Mouse (Mus musculus) E14TG2a.4 (cell line): ENCODE measurements around the gene Thra.

Experiments
- H3K27me3 ChIP-seq: 2 replicates; pipeline ENCODE4 v1.6.1; 2014; ENCODE audit warnings: low read length, control low read depth; ENCODE audit not compliant: insufficient read depth
- H3K36me3 ChIP-seq: 2 replicates; pipeline ENCODE4 v1.6.1; 2014; ENCODE audit warnings: low read length, control low read depth; ENCODE audit not compliant: insufficient read depth
- H3K4me1 ChIP-seq: replicated peaks from 2 replicates; pipeline ENCODE4 v1.6.1; 2014; ENCODE audit warnings: low read depth, low read length, control low read depth
- H3K4me3 ChIP-seq: replicated peaks from 2 replicates; pipeline ENCODE4 v1.5.1; 2014; ENCODE audit warnings: mild to moderate bottlenecking, low read length
- H3K9me3 ChIP-seq: 2 replicates; pipeline ENCODE4 v1.6.1; 2014; ENCODE audit warnings: low read length, control low read depth
- CTCF ChIP-seq: conservative IDR thresholded peaks from 2 replicates; pipeline ENCODE4 v1.5.1; 2014; ENCODE audit warnings: low read length
- NANOG ChIP-seq: IDR thresholded peaks from 2 replicates; pipeline ENCODE4 v1.6.1; 2014; ENCODE audit warnings: borderline replicate concordance, low read length, mixed read lengths
- POU5F1 ChIP-seq: IDR thresholded peaks from 2 replicates; pipeline ENCODE4 v1.6.1; 2014; ENCODE audit warnings: low read length, borderline replicate concordance

The Thra gene

DNA sequence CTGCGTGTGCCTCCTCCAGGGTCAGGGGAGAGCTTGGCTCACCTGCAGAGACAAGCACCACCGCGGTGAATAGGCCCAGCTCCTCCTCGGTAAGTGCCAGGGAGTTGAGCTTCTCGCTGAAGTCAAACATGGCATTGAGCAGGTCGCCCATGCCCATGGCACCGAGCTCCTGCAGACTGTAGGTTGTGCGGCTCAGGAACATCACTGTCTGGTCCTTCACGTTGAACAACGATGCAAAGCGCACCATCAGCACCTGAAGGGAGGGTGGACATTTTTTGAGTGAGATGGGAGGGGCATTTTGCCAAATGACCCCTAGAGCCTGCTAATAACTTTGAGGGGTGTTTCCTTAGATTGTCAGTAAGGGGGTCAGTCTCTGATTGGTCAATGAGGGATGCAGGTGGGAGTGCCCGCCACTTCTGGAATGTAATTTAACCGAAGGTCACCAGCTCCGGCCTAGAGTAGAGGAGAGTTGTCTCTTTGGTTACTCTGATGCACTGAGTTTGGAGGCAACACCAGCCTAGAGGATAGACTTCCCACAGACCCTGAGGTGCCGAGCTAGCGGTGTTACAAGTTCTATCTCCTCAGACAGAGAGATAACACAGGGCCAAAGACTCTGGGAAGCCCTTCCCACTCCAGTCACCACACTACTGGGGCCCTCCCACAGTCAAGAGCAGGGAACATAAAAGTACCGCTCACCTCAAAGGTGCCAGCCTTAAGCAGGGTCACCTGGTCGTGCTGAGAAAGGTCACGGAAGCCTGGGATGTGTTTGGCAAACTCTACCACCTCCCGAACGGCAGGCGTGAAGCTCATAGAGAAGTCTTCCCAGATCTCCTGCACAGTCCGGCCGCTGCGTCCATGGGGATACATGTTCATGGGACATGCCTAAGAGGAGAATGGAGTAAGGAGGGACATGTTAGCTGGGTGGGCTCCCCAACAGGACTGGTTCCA is 28.8 kb downstream of the Thra start:
- Histone ChIP-seq H3K4me3 (no peak overlapping the region), H3K9me3 (no peaks in the 10 kb centered on the region), H3K36me3 (peaks cover 49% of the 10 kb centered on the region), H3K27me3 (peaks cover 24% of the 10 kb centered on the region), H3K4me1 (peaks cover 86% of the 10 kb centered on the region)
- TF ChIP-seq CTCF (no peak), POU5F1 (no peak), NANOG (no peak)

DNA sequence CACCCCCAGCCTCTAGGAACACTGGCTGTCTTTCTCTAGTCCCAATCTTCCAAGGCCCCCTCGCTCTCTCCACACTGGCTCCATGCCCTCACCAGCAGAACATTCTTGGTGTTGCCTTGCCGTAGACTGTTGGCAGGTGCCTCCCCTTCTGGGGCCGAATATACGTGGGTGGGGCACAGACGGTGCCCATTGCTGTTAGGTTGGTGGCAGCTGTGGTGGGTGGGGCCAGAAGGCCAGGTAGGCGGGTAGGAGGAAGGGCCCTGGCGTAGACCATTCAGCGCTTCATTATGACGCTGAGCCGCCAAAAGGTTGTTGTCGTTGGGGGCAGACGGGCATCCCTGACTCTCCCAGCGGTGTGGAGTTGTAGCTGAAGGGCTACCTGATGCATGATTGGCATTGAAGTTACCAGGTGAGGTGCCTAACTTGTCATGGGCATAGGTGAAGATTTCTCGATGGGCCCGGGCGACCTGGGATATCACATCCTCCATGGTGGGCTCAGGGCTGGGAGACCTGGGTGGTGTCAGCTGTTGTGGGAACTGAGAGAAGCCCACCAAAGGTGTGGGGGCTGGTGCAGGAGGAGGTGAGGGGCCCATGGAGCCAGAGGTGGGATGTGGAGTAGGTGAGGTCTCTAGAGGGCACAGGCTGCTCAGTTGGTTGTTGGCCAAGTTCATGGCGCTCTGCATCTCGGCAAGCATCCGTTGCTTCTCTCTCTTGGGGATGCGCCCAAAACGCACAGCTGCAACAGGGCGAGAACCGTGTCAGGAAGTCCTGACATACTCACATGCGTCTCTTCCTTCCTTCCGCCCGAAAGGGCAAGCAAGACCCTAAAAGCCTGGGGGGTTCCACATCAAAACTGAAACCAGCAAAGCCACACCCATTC is 29.9 kb downstream of the Thra start:
- peaks cover 85% of the 10 kb centered on the region for H3K4me1 ChIP-seq
- H3K9me3 ChIP-seq, result no peaks in the 10 kb centered on the region
- no peak for TF ChIP-seq CTCF
- TF ChIP-seq NANOG, result no peak
- peaks cover 49% of the 10 kb centered on the region for H3K36me3 ChIP-seq
- H3K27me3 ChIP-seq, result peaks cover 29% of the 10 kb centered on the region
- no peak overlapping the region for H3K4me3 ChIP-seq

DNA sequence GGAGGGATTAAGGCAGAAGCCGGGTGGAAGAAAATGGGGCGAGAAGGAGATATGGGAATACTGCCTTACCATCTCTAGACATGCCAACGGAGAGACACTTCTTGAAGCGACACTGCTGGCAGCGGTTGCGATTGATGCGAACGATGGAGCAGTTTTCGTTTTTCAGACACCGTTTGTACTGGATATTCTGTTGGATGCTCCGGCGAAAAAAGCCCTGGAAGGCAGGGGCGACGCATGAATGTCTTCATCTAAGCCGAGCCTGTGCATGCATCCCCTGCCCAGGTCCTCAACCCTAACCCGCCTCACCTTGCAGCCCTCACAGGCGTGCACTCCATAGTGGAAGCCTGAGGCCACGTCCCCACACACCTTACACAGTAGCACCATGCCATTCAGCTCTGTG is 30.7 kb downstream of the Thra start:
- no peak for TF ChIP-seq CTCF
- TF ChIP-seq NANOG, result no peak
- no peak for TF ChIP-seq POU5F1
- Histone ChIP-seq H3K27me3 (peaks cover 29% of the 10 kb centered on the region), H3K36me3 (peaks cover 49% of the 10 kb centered on the region), H3K4me3 (no peak overlapping the region), H3K4me1 (peaks cover 86% of the 10 kb centered on the region), H3K9me3 (no peaks in the 10 kb centered on the region)

DNA sequence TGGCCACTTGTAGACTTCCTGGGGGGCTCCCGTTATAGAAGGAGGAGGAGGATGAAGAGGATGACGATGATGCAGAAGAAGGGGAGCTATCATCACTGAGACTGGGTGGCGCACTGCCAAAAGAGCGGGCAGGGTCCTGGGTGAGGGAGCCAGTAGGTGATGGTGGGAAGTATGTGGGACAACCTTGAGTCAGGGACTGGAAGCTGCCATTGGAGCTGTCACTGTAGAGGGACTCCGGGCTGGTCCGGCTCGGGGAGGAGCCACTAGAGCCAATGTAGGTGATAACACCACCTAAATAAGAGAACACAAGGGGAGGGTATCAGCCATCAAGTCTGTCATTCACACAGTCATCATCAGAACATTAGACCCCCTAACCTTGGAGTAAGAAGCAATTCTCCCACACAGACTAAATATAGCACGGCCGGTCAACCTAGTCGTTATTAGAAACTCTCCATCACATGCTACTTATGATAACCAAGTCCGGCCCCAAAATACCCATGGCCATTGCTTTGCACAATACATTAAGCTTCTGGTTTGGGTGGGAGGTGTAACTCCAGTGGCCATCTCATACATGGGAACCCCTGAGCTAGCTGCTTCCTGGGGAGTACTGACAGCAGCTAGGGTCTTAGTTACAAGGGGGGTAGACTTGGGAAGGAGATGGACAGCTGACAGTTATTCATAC is 31.5 kb downstream of the Thra start:
- no peak overlapping the region for H3K4me3 ChIP-seq

DNA sequence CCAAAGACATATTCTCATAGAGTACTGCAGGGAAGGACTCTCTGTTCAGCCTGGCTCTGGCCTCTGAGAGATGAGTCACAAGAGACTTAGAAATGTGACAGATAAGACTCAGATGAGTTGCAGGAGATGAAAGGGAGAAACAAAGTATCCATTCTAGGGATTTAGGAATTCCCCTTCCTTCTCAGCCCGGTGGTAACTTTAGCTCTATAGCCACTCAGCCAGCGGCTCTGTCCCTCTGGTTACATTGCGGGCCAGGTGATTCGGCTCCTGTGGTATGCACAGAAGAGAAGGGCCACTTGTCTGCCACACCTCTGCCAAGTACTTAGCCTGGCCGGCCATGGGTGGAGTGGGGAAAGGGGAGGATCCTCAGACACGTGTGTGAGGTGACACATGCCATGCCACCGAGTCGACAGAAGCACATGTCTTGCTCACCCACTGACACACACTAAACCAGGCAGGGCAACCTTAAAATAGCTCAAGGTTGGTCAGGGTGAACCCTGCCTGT is 32.3 kb downstream of the Thra start:
- H3K36me3 ChIP-seq, result peaks cover 49% of the 10 kb centered on the region
- H3K27me3 ChIP-seq, result peaks cover 29% of the 10 kb centered on the region
- no peaks in the 10 kb centered on the region for H3K9me3 ChIP-seq
- TF ChIP-seq POU5F1 (no peak), NANOG (no peak), CTCF (no peak)
- H3K4me3 ChIP-seq, result no peak overlapping the region
- peaks cover 87% of the 10 kb centered on the region for H3K4me1 ChIP-seq

More for the DNA sequence above, 31.5 kb downstream of the Thra start:
- Histone ChIP-seq H3K27me3 (peaks cover 29% of the 10 kb centered on the region), H3K36me3 (peaks cover 49% of the 10 kb centered on the region), H3K4me1 (peaks cover 87% of the 10 kb centered on the region), H3K9me3 (no peaks in the 10 kb centered on the region)
- TF ChIP-seq CTCF (no peak), POU5F1 (no peak), NANOG (no peak)

DNA sequence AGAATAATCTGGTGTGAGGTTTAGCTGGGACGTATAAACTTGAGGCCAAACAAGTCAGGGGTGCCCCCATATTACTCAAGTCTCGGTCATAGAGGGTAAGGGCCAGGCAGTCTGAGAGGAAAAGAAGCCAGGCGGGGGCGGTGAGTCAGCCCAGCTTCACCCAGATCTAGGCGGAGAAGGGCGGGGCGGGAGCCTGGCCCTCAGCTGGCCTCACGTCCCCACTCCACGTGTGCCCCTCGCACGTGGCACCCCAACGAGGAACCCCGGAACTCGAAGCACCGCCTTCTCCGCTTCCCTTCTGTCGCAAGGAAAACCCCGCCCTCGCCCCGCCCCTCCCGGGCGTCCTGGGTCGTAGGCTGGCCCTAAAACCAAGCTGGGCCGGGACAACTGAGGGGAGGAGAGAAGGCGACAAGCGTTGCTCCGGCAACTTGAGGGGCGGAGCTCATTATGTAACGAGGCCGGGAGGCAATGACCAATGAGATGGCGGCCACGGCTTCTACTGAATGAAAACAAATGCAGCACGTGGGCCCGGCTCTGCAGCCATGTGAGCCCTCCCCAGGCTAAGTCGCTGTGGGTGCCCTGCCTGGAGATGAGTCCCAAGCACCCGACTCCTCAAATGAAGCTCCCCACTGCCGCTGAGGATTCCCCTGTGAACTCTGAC is 33.3 kb downstream of the Thra start:
- H3K36me3 ChIP-seq, result peaks cover 40% of the 10 kb centered on the region
- TF ChIP-seq NANOG (no peak), CTCF (no peak), POU5F1 (no peak)
- H3K27me3 ChIP-seq, result peaks cover 26% of the 10 kb centered on the region
- peak overlapping the region; percentile 79 for H3K4me3 ChIP-seq
- peaks cover 80% of the 10 kb centered on the region for H3K4me1 ChIP-seq
- H3K9me3 ChIP-seq, result no peaks in the 10 kb centered on the region

DNA sequence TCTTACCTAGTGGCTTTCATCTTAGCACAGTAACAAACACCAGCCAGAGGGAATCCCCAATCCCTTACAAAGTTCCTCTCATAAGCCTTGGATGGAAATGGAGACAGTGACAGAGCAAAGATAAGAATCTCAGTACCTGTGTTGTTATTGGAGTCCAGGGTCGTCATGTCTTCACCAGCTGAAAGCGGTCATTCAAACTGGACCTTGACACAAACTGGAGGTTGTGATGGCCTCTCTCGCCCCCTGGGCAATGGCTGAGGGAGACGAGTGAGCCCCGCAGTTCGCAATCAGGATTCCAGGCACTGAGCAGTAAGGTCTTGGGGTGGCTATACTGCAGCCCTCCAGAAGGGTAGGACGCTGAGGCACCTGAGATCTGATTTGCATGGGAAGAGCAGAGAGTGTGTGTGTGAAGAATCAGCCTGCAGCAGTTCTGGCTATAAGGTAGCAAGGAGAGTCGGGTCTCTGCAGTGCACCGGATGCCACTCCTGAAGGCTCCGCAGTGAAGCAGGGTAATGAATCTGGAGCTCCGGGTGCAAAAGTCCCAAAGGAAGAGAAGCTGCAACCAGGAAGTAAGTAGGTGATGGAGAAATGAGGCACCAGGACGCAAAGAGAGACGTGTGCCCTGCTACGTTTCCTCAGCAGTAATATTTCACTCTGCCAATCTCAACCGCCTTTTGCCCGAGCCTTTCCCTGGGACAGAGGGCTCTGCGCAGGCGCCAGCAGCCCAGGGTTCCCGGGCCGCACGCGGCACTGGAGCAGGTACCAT is 34.3 kb downstream of the Thra start, which contains the start of gene Nr1d1:
Gene Nr1d1 (minus strand): TSS at position 752 of the 766 bp plus-strand sequence.
- Histone ChIP-seq H3K9me3 (no peaks in the 10 kb centered on the region), H3K36me3 (peaks cover 30% of the 10 kb centered on the region), H3K4me1 (peaks cover 77% of the 10 kb centered on the region), H3K27me3 (peaks cover 23% of the 10 kb centered on the region), H3K4me3 (peak within 1 kb of the TSS; percentile 79)
- TF ChIP-seq POU5F1 (no peak), CTCF (no peak)
